Comparison of ENCODE assay signal across 8 mouse cellular contexts in genomic region chr5:149051194-149051570, GRCm38 (mm10). TPM values are rescaled to one million over a fixed set of nuclear protein-coding genes. Genes with fewer than 3 reads are reported as not detected.
A peak's percentile ranks its signal among the peaks of the same experiment; 100 is the strongest.
DNase-seq lines count a peak whose midpoint lies in the region; ATAC-seq and TF ChIP-seq lines count a peak whose summit lies in the region.

No protein-coding gene starts in this region.

- WGBS in liver, adult 2 months: under 1% methylated on average over 27 of the region's 27 CpGs
- under 1% methylated on average over 26 of the region's 27 CpGs for WGBS in midbrain, postnatal 0 days

- H3K27me3 ChIP-seq in liver, adult 2 months (ENCODE audit: control insufficient read depth, insufficient read depth, low read length): no peaks in the 10 kb centered on the region
- no peaks in the 10 kb centered on the region for H3K27me3 ChIP-seq in midbrain, postnatal 0 days (ENCODE audit: insufficient read depth, low read length)

- H3K79me2 ChIP-seq in liver, adult 2 months (ENCODE audit: control insufficient read depth, insufficient read depth, low read length): no peaks in the 10 kb centered on the region

- H3K4me2 ChIP-seq in midbrain, postnatal 0 days (ENCODE audit: low read depth, low read length, poor library complexity, severe bottlenecking): peak overlapping the region; percentile 81

- intact Hi-C loops in left cerebral cortex, postnatal 36 days (cut with DNase I): loop anchor here (1.0 to 5.0 kb wide), 4 partner anchors 44 to 244 kb away; partner anchors contain the start of genes Hmgb1 and Uspl1

- H3K27ac ChIP-seq in cortical plate, adult 2 months (ENCODE audit: insufficient read depth, low read length): peak overlapping the region; percentile 88
- H3K27ac ChIP-seq in liver, adult 2 months (replicated peaks; ENCODE audit: insufficient read depth, low read depth, low read length): peak overlapping the region; percentile 99
- H3K27ac ChIP-seq in midbrain, postnatal 0 days (ENCODE audit: low read depth, low read length): peak overlapping the region; percentile 99

- peaks cover 21% of the 10 kb centered on the region for H3K36me3 ChIP-seq in liver, adult 2 months (ENCODE audit: control insufficient read depth, insufficient read depth, low read length)
- peaks cover 5% of the 10 kb centered on the region; the same call in 1 of the 2 replicates for H3K36me3 ChIP-seq in midbrain, postnatal 0 days (ENCODE audit: insufficient read depth, low read length)

- TF ChIP-seq POLR2A in cortical plate, adult 2 months (IDR thresholded peaks at IDR 0.05; ENCODE audit: extremely low read depth, insufficient read depth, low read length): no peak
- TF ChIP-seq POLR2A in liver, adult 2 months (IDR thresholded peaks at IDR 0.05; ENCODE audit: extremely low read depth, insufficient read depth, low read length): peak; percentile 52; the same call in 1 of the 2 replicates

- H3K9ac ChIP-seq in liver, adult 2 months (ENCODE audit: low read depth, low read length): peak overlapping the region; percentile 99
- H3K9ac ChIP-seq in midbrain, postnatal 0 days (replicated peaks; ENCODE audit: low read length, poor library complexity, severe bottlenecking): peak overlapping the region; percentile 99

- peak; percentile 45 for DNase-seq in ovary, adult 18-20 months (ENCODE audit: low spot score)
- no peak for DNase-seq in ovary, postnatal 36 days (ENCODE audit: low spot score)
- DNase-seq in liver, adult 2 months (ENCODE audit: extremely low read depth, low read depth, low spot score): peak; percentile 89
- peak; percentile 31 for DNase-seq in midbrain, postnatal 0 days (ENCODE audit: low spot score)
- no peak for DNase-seq in left cerebral cortex, postnatal 36 days (ENCODE audit: low spot score in 2 of 2)

- H3K4me1 ChIP-seq in cortical plate, adult 2 months (ENCODE audit: control insufficient read depth, insufficient read depth, low read length): peaks cover 1% of the 10 kb centered on the region; the same call in 1 of the 2 replicates
- H3K4me1 ChIP-seq in liver, adult 2 months (ENCODE audit: control insufficient read depth, insufficient read depth, low read length): peaks cover 6% of the 10 kb centered on the region; the same call in 1 of the 2 replicates
- no peaks in the 10 kb centered on the region for H3K4me1 ChIP-seq in midbrain, postnatal 0 days (ENCODE audit: insufficient read depth, low read length)

- H3K9me3 ChIP-seq in midbrain, postnatal 0 days (ENCODE audit: low read length): no peaks in the 10 kb centered on the region

- H3K4me3 ChIP-seq in cortical plate, adult 2 months (ENCODE audit: insufficient read depth, low read length): peak overlapping the region; percentile 50
- H3K4me3 ChIP-seq in liver, adult 2 months (ENCODE audit: insufficient read depth, low read depth, low read length): peak overlapping the region; percentile 95
- H3K4me3 ChIP-seq in midbrain, postnatal 0 days (ENCODE audit: low read depth, low read length): peak overlapping the region; percentile 75

- peak; percentile 1 to 46; a peak in 2 of 4 replicates for ATAC-seq in hematopoietic stem cell, adult 5-6 weeks (replicated peaks in 1 of 2; ENCODE audit: insufficient read depth in 1 of 2, low FRiP score in 2 of 2, low TSS enrichment in 1 of 2, low read depth in 1 of 2, poor library complexity in 2 of 2, severe bottlenecking in 2 of 2)
- ATAC-seq in midbrain, postnatal 0 days (ENCODE audit: low FRiP score): no peak
- ATAC-seq in frontal cortex, adult (ENCODE audit: low TSS enrichment): no peak

- no peak for TF ChIP-seq CTCF in cortical plate, adult 2 months (IDR thresholded peaks at IDR 0.05; ENCODE audit: extremely low read depth, insufficient read depth, low read length)
- TF ChIP-seq CTCF in liver, adult 2 months (IDR thresholded peaks at IDR 0.05; ENCODE audit: low read depth, low read length): no peak
- no peak for TF ChIP-seq CTCF in midbrain, postnatal 0 days (IDR thresholded peaks at IDR 0.05)

RNA-seq across cellular contexts. Expression of gene Gm42791, which starts 56.2 kb away (rescaled TPM):
- not detected in 2 replicates for polyA plus RNA-seq in cortical plate, adult 2 months (2012; rRNA removed)
- 0.30 TPM in 1 of 2 replicates, not detected in the other for total RNA-seq in hematopoietic stem cell, adult 5-6 weeks (2017)
- not detected in 2 replicates for total RNA-seq in liver, adult 2 months (2014; rRNA removed)
- polyA plus RNA-seq in liver, adult 2 months (2012; rRNA removed): not detected in 2 replicates
- total RNA-seq in midbrain, postnatal 0 days (2014; rRNA removed): not detected in 2 replicates
- polyA plus RNA-seq in midbrain, postnatal 0 days (2015; fragmentation: Nextera tagmentation; extraction: Ambion mirVana): 2.1 and 3.1 TPM in 2 replicates
- total RNA-seq in left cerebral cortex, postnatal 36 days (2021): 10 to 100 TPM; 14.8 to 36.1 TPM

Comparison
In these comparisons a context has a peak if more than half of its experiments do, and no peak if none do; other contexts are left out.
1. DNase-seq: peak in ovary, adult 18-20 months (single experiment), liver, adult 2 months (single experiment) and midbrain, postnatal 0 days (single experiment); none in ovary, postnatal 36 days (single experiment) and left cerebral cortex, postnatal 36 days (0 of 2).
2. ATAC-seq: peak in hematopoietic stem cell, adult 5-6 weeks (2 of 2); none in midbrain, postnatal 0 days (single experiment) and frontal cortex, adult (single experiment).
3. RNA of gene Gm42791, which starts 56.2 kb away (total RNA-seq): 14.8 to 36.1 TPM in left cerebral cortex, postnatal 36 days; 0.30 TPM in hematopoietic stem cell, adult 5-6 weeks, not detected in liver, adult 2 months and not detected in midbrain, postnatal 0 days; every median in the first group is over 10 times any median in the second.
4. Peak in every context shown above with its lines, with median percentiles within 50 percentile points of each other: H3K27ac ChIP-seq and H3K4me3 ChIP-seq.